In the genomic region with DNA sequence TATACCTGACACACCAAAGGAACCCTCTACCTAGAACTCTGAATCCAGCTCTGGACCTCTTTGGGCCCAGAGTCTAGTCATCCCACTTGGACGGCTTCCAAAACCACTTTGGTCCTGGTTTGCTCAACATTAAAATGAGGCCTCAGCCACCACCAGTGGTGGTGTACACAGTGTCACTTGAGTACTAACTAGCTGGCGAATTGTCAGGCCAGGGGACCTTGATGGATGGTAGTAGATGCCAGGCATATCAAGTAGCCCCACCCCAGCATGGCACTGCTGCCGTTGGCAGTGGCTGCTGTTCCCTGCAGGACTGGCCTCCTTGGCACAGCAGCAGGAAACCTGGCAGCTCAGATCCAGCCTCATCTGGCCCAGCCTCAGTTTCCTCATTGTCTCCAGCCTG, we compare ENCODE assay signal across 8 mouse cellular contexts. TPM values are rescaled to one million over a fixed set of nuclear protein-coding genes. Genes with fewer than 3 reads are reported as not detected.
DNase-seq lines count a peak whose midpoint lies in the region; ATAC-seq and TF ChIP-seq lines count a peak whose summit lies in the region.
"Had no signal": no experiment of that assay in that cellular context is flagged by ENCODE, and none has a peak within 500 bp of the region (broad histone marks: within the 10 kb centered on the region; RNA-seq: fewer than 3 reads in every experiment).

No protein-coding gene starts in this region.

- no peak for TF ChIP-seq POLR2A in brain, embryonic 14.5 days (IDR thresholded peaks at IDR 0.05; ENCODE audit: borderline replicate concordance, extremely low read depth, insufficient read depth, insufficient read length, poor library complexity, severe bottlenecking)

- DNase-seq in hindbrain, embryonic 14.5 days (ENCODE audit: low spot score) = peak; percentile 46
- peak; percentile 73 for DNase-seq in NIH3T3 (ENCODE audit: low read depth)
- DNase-seq in brain, embryonic 14.5 days (ENCODE audit: low read depth) = peak; percentile 47
- DNase-seq in lung, embryonic 14.5 days = peak; percentile 40
- no peak for DNase-seq in kidney, adult 8-10 months

- peak; percentile 34; the same call in 1 of the 2 replicates for ATAC-seq in hindbrain, embryonic 14.5 days (ENCODE audit: low FRiP score)
- no peak for ATAC-seq in hindbrain, embryonic 12.5 days (ENCODE audit: low FRiP score)
- no peak for ATAC-seq in lung, embryonic 14.5 days (ENCODE audit: insufficient read depth)
- ATAC-seq in intestine, embryonic 16.5 days = no peak

- no peaks in the 10 kb centered on the region for H3K4me1 ChIP-seq in hindbrain, embryonic 14.5 days (replicated peaks; ENCODE audit: control insufficient read depth, insufficient read depth, low read length)
- H3K4me1 ChIP-seq in hindbrain, embryonic 12.5 days = peaks cover 3% of the 10 kb centered on the region; the same call in 1 of the 2 replicates
- no peaks in the 10 kb centered on the region for H3K4me1 ChIP-seq in lung, embryonic 14.5 days (ENCODE audit: insufficient read depth)
- no peaks in the 10 kb centered on the region for H3K4me1 ChIP-seq in intestine, embryonic 16.5 days (ENCODE audit: control insufficient read depth, insufficient read depth, low read length)

- no peak overlapping the region for H3K4me3 ChIP-seq in hindbrain, embryonic 14.5 days (replicated peaks; ENCODE audit: low read length)
- no peak overlapping the region for H3K4me3 ChIP-seq in hindbrain, embryonic 12.5 days
- no peak overlapping the region for H3K4me3 ChIP-seq in lung, embryonic 14.5 days (ENCODE audit: low read depth, low read length)
- H3K4me3 ChIP-seq in intestine, embryonic 16.5 days (ENCODE audit: low read length) = no peak overlapping the region

- TF ChIP-seq CTCF in brain, embryonic 14.5 days (IDR thresholded peaks at IDR 0.05; ENCODE audit: borderline replicate concordance, extremely low read depth, insufficient read depth, insufficient read length) = no peak
- TF ChIP-seq CTCF in lung, embryonic 14.5 days (IDR thresholded peaks at IDR 0.05; ENCODE audit: low read depth) = no peak

- no peaks in the 10 kb centered on the region for H3K36me3 ChIP-seq in hindbrain, embryonic 14.5 days (replicated peaks; ENCODE audit: control insufficient read depth, insufficient read depth)
- H3K36me3 ChIP-seq in hindbrain, embryonic 12.5 days = no peaks in the 10 kb centered on the region
- no peaks in the 10 kb centered on the region for H3K36me3 ChIP-seq in lung, embryonic 14.5 days (ENCODE audit: insufficient read depth)
- no peaks in the 10 kb centered on the region for H3K36me3 ChIP-seq in intestine, embryonic 16.5 days (ENCODE audit: control insufficient read depth, insufficient read depth, low read length)

- H3K9me3 ChIP-seq in hindbrain, embryonic 14.5 days (ENCODE audit: control insufficient read depth, low read length) = no peaks in the 10 kb centered on the region
- H3K9me3 ChIP-seq in hindbrain, embryonic 12.5 days (replicated peaks) = no peaks in the 10 kb centered on the region
- no peaks in the 10 kb centered on the region for H3K9me3 ChIP-seq in lung, embryonic 14.5 days (ENCODE audit: low read depth, low read length)
- H3K9me3 ChIP-seq in intestine, embryonic 16.5 days (ENCODE audit: control insufficient read depth, low read length) = no peaks in the 10 kb centered on the region

- no peaks in the 10 kb centered on the region for H3K27me3 ChIP-seq in hindbrain, embryonic 14.5 days (ENCODE audit: control insufficient read depth, insufficient read depth, low read length)
- no peaks in the 10 kb centered on the region for H3K27me3 ChIP-seq in hindbrain, embryonic 12.5 days
- no peaks in the 10 kb centered on the region for H3K27me3 ChIP-seq in lung, embryonic 14.5 days (ENCODE audit: insufficient read depth, low read length)
- H3K27me3 ChIP-seq in intestine, embryonic 16.5 days (replicated peaks; ENCODE audit: control insufficient read depth, insufficient read depth, low read length) = no peaks in the 10 kb centered on the region

- H3K4me2 ChIP-seq in hindbrain, embryonic 14.5 days (replicated peaks) = no peak overlapping the region
- no peak overlapping the region for H3K4me2 ChIP-seq in hindbrain, embryonic 12.5 days (replicated peaks)
- no peak overlapping the region for H3K4me2 ChIP-seq in lung, embryonic 14.5 days
- no peak overlapping the region for H3K4me2 ChIP-seq in intestine, embryonic 16.5 days (ENCODE audit: low read depth, low read length)

- no peak overlapping the region for H3K27ac ChIP-seq in hindbrain, embryonic 14.5 days
- H3K27ac ChIP-seq in hindbrain, embryonic 12.5 days = no peak overlapping the region; the same call in 1 of the 2 replicates
- no peak overlapping the region for H3K27ac ChIP-seq in lung, embryonic 14.5 days (ENCODE audit: low read depth)
- no peak overlapping the region for H3K27ac ChIP-seq in intestine, embryonic 16.5 days (ENCODE audit: low read length)
- H3K27ac ChIP-seq: macrophage had no signal

- WGBS in hindbrain, embryonic 14.5 days = 70% methylated on average over 3 of the region's 3 CpGs
- WGBS in hindbrain, embryonic 12.5 days = 77% methylated on average over 3 of the region's 3 CpGs
- WGBS in lung, embryonic 14.5 days = 52% methylated on average over 3 of the region's 3 CpGs
- 71% methylated on average over 3 of the region's 3 CpGs for WGBS in intestine, embryonic 16.5 days

- H3K9ac ChIP-seq in hindbrain, embryonic 14.5 days = no peak overlapping the region
- H3K9ac ChIP-seq in hindbrain, embryonic 12.5 days = no peak overlapping the region
- H3K9ac ChIP-seq in lung, embryonic 14.5 days = no peak overlapping the region
- no peak overlapping the region for H3K9ac ChIP-seq in intestine, embryonic 16.5 days (ENCODE audit: low read depth, low read length)

RNA-seq across cellular contexts. Expression of a gene that starts 36.3 kb away (rescaled TPM):
- polyA plus RNA-seq in hindbrain, embryonic 14.5 days (2014; fragmentation: Nextera tagmentation; extraction: Ambion mirVana) = 8.8 and 10.8 TPM in 2 replicates
- 4.0 TPM in 2 replicates for polyA plus RNA-seq in hindbrain, embryonic 12.5 days (2016; fragmentation: Nextera tagmentation; extraction: Ambion mirVana)
- 5.3 and 7.6 TPM in 2 replicates for polyA plus RNA-seq in brain, embryonic 14.5 days (2012; rRNA removed)
- polyA plus RNA-seq in lung, embryonic 14.5 days (2014; fragmentation: Nextera tagmentation; extraction: Ambion mirVana) = 1.4 and 2.6 TPM in 2 replicates
- 4.0 and 4.5 TPM in 2 replicates for polyA plus RNA-seq in intestine, embryonic 16.5 days (2015; fragmentation: Nextera tagmentation; extraction: Ambion mirVana)

RNA-seq across cellular contexts. Expression of a gene that starts 40.0 kb away (rescaled TPM):
- 41.4 and 45.6 TPM in 2 replicates for polyA plus RNA-seq in hindbrain, embryonic 14.5 days (2014; fragmentation: Nextera tagmentation; extraction: Ambion mirVana)
- polyA plus RNA-seq in hindbrain, embryonic 12.5 days (2016; fragmentation: Nextera tagmentation; extraction: Ambion mirVana) = 25.7 and 27.7 TPM in 2 replicates
- polyA plus RNA-seq in brain, embryonic 14.5 days (2012; rRNA removed) = 31.2 and 39.8 TPM in 2 replicates
- polyA plus RNA-seq in lung, embryonic 14.5 days (2014; fragmentation: Nextera tagmentation; extraction: Ambion mirVana) = 37.1 and 39.1 TPM in 2 replicates
- polyA plus RNA-seq in intestine, embryonic 16.5 days (2015; fragmentation: Nextera tagmentation; extraction: Ambion mirVana) = 37.5 and 39.0 TPM in 2 replicates

RNA-seq across cellular contexts. Expression of a gene that starts 58.8 kb away (rescaled TPM):
- polyA plus RNA-seq in hindbrain, embryonic 14.5 days (2014; fragmentation: Nextera tagmentation; extraction: Ambion mirVana) = 4.1 and 4.4 TPM in 2 replicates
- polyA plus RNA-seq in hindbrain, embryonic 12.5 days (2016; fragmentation: Nextera tagmentation; extraction: Ambion mirVana) = 4.7 and 5.3 TPM in 2 replicates
- polyA plus RNA-seq in brain, embryonic 14.5 days (2012; rRNA removed) = 4.7 and 4.9 TPM in 2 replicates
- 33.8 and 37.6 TPM in 2 replicates for polyA plus RNA-seq in lung, embryonic 14.5 days (2014; fragmentation: Nextera tagmentation; extraction: Ambion mirVana)
- 13.8 and 15.1 TPM in 2 replicates for polyA plus RNA-seq in intestine, embryonic 16.5 days (2015; fragmentation: Nextera tagmentation; extraction: Ambion mirVana)

Comparison
In these comparisons a context has a peak if more than half of its experiments do, and no peak if none do; other contexts are left out.
1. DNase-seq: peak in hindbrain, embryonic 14.5 days (single experiment), NIH3T3 (single experiment), brain, embryonic 14.5 days (single experiment) and lung, embryonic 14.5 days (single experiment); none in kidney, adult 8-10 months (0 of 2).